Mouse (Mus musculus) midbrain, embryonic 15.5 days (tissue): ENCODE data around the gene Btnl2. TPM values are rescaled to one million over a fixed set of nuclear protein-coding genes. Genes with fewer than 3 reads are reported as not detected.
"Not testable (repeated sequence)": the region's sequence is repeated elsewhere in the genome, so short reads cannot be mapped to it uniquely, and the experiment has no call there.

ENCODE experiments used
- ATAC-seq: fragments of 200-750 bp; cut with Nextera tagmentation; replicated peaks from 2 replicates; pipeline ENCODE4 v1.8.0; 2017; ENCODE audit warnings: moderate TSS enrichment
- H3K27ac ChIP-seq: fragments of 300-500 bp; sonication (generic); 2 replicates; pipeline ENCODE4 v1.5.1; 2015; ENCODE audit warnings: mild to moderate bottlenecking, inconsistent platforms
- H3K27me3 ChIP-seq: fragments of 300-500 bp; sonication (generic); replicated peaks from 2 replicates; pipeline ENCODE4 v1.6.1; 2015; ENCODE audit warnings: inconsistent platforms
- H3K36me3 ChIP-seq: fragments of 300-500 bp; sonication (generic); replicated peaks from 2 replicates; pipeline ENCODE4 v1.6.1; 2015; ENCODE audit warnings: inconsistent platforms
- H3K4me1 ChIP-seq: fragments of 300-500 bp; sonication (generic); 2 replicates; pipeline ENCODE4 v1.6.1; 2015; ENCODE audit warnings: inconsistent platforms
- H3K4me2 ChIP-seq: fragments of 300-500 bp; sonication (generic); 2 replicates; pipeline ENCODE4 v1.6.1; 2015; ENCODE audit warnings: inconsistent platforms, mild to moderate bottlenecking, moderate library complexity
- H3K4me3 ChIP-seq: fragments of 300-500 bp; sonication (generic); 2 replicates; pipeline ENCODE4 v1.5.1; 2015; ENCODE audit warnings: mild to moderate bottlenecking, inconsistent platforms
- H3K9ac ChIP-seq: fragments of 300-500 bp; sonication (generic); 2 replicates; pipeline ENCODE4 v1.6.1; 2015; ENCODE audit warnings: mild to moderate bottlenecking, inconsistent platforms
- H3K9me3 ChIP-seq: fragments of 300-500 bp; sonication (generic); 2 replicates; pipeline ENCODE4 v1.6.1; 2016; ENCODE audit warnings: inconsistent platforms
- WGBS: fragments of 180-500 bp; shearing (Covaris S2); methylation state at CpG from one replicate; pipeline ENCODE4 v1.1.7; 2015; ENCODE audit warnings: mixed read lengths; 5-methylcytosine and 5-hydroxymethylcytosine counted together
- polyA plus RNA-seq: library from polyadenylated mRNA; unstranded; fragments of >200 nt; fragmentation: Nextera tagmentation; extraction: Ambion mirVana; gene quantifications from 2 replicates; pipeline ENCODE4 v1.2.1, GENCODE M21; 2015

Btnl2 gene
- not detected in 2 replicates for polyA plus RNA-seq

GRCm38 (mm10) chr17:34354539-34354938 is at the start of gene Btnl2:
Btnl2 (plus strand) TSS chr17:34354822.
- no peak for ATAC-seq
- no peak within 1 kb of the TSS for H3K9ac ChIP-seq
- no peak within 1 kb of the TSS for H3K4me3 ChIP-seq
- no peaks in the 10 kb centered on the region for H3K9me3 ChIP-seq
- H3K36me3 ChIP-seq: no peaks in the 10 kb centered on the region
- 86% methylated on average over 5 of the region's 5 CpGs for WGBS
- no peaks in the 10 kb centered on the region for H3K4me1 ChIP-seq
- no peaks in the 10 kb centered on the region for H3K27me3 ChIP-seq
- no peak within 1 kb of the TSS for H3K27ac ChIP-seq
- H3K4me2 ChIP-seq: no peak within 1 kb of the TSS

GRCm38 (mm10) chr17:34305380-34306030 is 49.1 kb upstream of the Btnl2 start, which contains the start of gene H2-Eb1:
H2-Eb1 (plus strand) TSS chr17:34305867.
- peaks cover 4% of the 10 kb centered on the region; the same call in 1 of the 2 replicates for H3K4me1 ChIP-seq
- H3K4me2 ChIP-seq: no peak within 1 kb of the TSS
- H3K9ac ChIP-seq: no peak within 1 kb of the TSS
- ATAC-seq: peak; percentile 85
- H3K27me3 ChIP-seq: 0 out of 2 replicates have a peak, but pooled peaks cover 3% of the 10 kb centered on the region
- H3K9me3 ChIP-seq: no peaks in the 10 kb centered on the region
- H3K36me3 ChIP-seq: no peaks in the 10 kb centered on the region
- H3K4me3 ChIP-seq: no peak within 1 kb of the TSS
- no peak within 1 kb of the TSS for H3K27ac ChIP-seq

GRCm38 (mm10) chr17:34306407-34306806 is 48.2 kb upstream of the Btnl2 start:
- Histone ChIP-seq H3K27ac (no peak overlapping the region), H3K9ac (no peak overlapping the region), H3K4me1 (peaks cover 4% of the 10 kb centered on the region; the same call in 1 of the 2 replicates), H3K4me2 (no peak overlapping the region), H3K36me3 (no peaks in the 10 kb centered on the region), H3K27me3 (0 out of 2 replicates have a peak, but pooled peaks cover 3% of the 10 kb centered on the region), H3K4me3 (no peak overlapping the region), H3K9me3 (no peaks in the 10 kb centered on the region)
- no peak for ATAC-seq
- WGBS: 89% methylated on average over 2 of the region's 2 CpGs

DNA sequence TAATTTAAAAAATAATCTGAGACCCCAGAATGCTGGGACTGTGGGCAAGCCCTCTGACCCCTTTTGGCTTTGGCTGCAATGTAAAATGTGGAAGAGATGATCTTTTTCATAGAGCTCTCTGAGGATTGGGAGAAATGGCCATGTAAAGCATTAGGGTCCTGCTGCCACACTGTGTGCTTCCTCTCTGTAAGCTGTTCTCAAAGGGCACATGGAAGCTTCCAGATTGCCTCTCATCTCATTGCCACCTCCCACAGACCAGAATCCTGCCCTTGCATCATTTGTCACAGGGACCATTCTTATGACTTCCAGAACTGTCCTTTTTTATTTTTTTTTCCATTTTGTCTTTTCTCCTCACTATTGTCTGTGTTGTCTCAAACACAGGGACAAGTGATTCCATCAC is 47.4 kb upstream of the Btnl2 start:
- H3K9me3 ChIP-seq: no peaks in the 10 kb centered on the region
- no peak overlapping the region for H3K4me3 ChIP-seq
- no peak for ATAC-seq
- H3K4me1 ChIP-seq: peaks cover 4% of the 10 kb centered on the region; the same call in 1 of the 2 replicates
- no peaks in the 10 kb centered on the region for H3K36me3 ChIP-seq
- 0 out of 2 replicates have a peak, but pooled peaks cover 3% of the 10 kb centered on the region for H3K27me3 ChIP-seq
- H3K27ac ChIP-seq: no peak overlapping the region
- H3K9ac ChIP-seq: no peak overlapping the region
- H3K4me2 ChIP-seq: no peak overlapping the region

DNA sequence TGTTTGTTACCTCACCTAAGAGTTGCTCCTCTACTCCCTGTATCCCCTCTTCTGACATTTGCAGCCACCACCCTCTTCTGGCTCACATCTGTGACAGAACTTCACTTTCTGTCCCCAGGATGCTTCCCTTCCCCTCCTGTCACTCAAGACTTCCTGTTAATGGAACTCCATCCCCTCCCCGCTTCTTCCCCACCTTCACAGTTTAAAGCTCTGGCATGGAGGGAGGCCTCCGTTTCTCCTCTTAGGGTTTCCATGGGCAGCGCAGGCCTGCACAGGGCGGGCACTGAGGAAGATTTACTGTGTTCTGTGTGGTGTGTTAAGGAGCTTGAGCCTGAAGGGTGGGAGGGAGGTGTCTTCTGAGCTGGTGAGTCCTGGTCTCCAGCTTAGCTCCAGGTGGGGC is 46.5 kb upstream of the Btnl2 start:
- peaks cover 4% of the 10 kb centered on the region; the same call in 1 of the 2 replicates for H3K4me1 ChIP-seq
- 88% methylated on average over 4 of the region's 4 CpGs for WGBS
- 0 out of 2 replicates have a peak, but pooled peaks cover 3% of the 10 kb centered on the region for H3K27me3 ChIP-seq
- no peak overlapping the region for H3K4me2 ChIP-seq
- no peak overlapping the region for H3K9ac ChIP-seq
- H3K27ac ChIP-seq: no peak overlapping the region
- no peaks in the 10 kb centered on the region for H3K9me3 ChIP-seq
- H3K4me3 ChIP-seq: no peak overlapping the region
- H3K36me3 ChIP-seq: no peaks in the 10 kb centered on the region
- ATAC-seq: no peak

DNA sequence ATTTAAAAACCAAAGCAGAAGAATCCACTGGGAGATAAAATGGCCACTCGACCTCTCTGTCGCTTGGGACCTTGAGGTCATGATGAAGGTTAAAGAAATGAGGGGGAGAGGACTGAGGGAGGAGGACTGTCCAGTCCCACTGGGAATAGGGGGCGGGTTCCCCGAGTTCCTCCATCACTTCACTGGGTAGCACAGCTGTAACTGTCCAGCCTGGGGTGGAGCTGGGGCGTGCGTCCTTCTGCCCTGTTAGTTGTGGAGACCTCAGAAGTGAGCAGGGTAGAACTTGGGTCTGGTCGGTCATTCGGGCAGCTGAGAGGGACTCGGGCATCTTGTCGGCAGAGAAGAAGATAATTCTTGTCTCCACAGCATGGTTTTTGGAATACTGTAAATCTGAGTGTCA is 45.4 kb upstream of the Btnl2 start:
- Histone ChIP-seq H3K9me3 (no peaks in the 10 kb centered on the region), H3K36me3 (no peaks in the 10 kb centered on the region), H3K4me2 (peak overlapping the region; percentile 59), H3K9ac (peak overlapping the region; percentile 47), H3K27me3 (0 out of 2 replicates have a peak, but pooled peaks cover 3% of the 10 kb centered on the region), H3K4me1 (peaks cover 4% of the 10 kb centered on the region; the same call in 1 of the 2 replicates), H3K27ac (peak overlapping the region; percentile 61), H3K4me3 (peak overlapping the region; percentile 51)
- WGBS: 25% methylated on average over 10 of the region's 10 CpGs
- ATAC-seq: no peak; the same call in 1 of the 2 replicates

GRCm38 (mm10) chr17:34309683-34310385 is 44.8 kb upstream of the Btnl2 start:
- peak overlapping the region; percentile 61 for H3K27ac ChIP-seq
- WGBS: 24% methylated on average over 38 of the region's 38 CpGs
- peak overlapping the region; percentile 51 for H3K4me3 ChIP-seq
- ATAC-seq: peak; percentile 88
- H3K36me3 ChIP-seq: no peaks in the 10 kb centered on the region
- H3K9me3 ChIP-seq: no peaks in the 10 kb centered on the region
- H3K4me1 ChIP-seq: peaks cover 4% of the 10 kb centered on the region; the same call in 1 of the 2 replicates
- H3K27me3 ChIP-seq: 0 out of 2 replicates have a peak, but pooled peaks cover 3% of the 10 kb centered on the region
- peak overlapping the region; percentile 59 for H3K4me2 ChIP-seq
- H3K9ac ChIP-seq: peak overlapping the region; percentile 47

DNA sequence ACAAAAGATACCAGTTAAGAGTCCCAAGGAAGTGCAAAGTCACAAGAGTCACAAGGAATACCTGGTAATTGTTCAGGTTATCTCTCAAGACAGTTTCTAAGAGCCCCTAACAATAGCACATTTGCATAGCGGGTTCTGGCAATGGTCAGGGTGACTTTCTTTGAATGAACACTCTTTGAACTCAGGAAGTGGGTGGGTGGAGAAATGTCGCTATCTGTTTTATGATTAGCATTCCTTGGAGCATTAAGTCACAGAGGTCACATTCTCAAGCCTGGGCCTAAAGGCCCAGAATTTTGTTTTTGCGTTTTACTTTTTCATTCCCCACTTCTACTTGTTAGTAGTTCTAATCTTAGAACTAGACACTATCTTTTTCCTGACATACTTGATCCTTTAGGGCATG is 44.1 kb upstream of the Btnl2 start:
- H3K36me3 ChIP-seq: not testable (repeated sequence)
- whole genome bisulfite sequencing: 96% methylated on average over 3 of the region's 3 CpGs

DNA sequence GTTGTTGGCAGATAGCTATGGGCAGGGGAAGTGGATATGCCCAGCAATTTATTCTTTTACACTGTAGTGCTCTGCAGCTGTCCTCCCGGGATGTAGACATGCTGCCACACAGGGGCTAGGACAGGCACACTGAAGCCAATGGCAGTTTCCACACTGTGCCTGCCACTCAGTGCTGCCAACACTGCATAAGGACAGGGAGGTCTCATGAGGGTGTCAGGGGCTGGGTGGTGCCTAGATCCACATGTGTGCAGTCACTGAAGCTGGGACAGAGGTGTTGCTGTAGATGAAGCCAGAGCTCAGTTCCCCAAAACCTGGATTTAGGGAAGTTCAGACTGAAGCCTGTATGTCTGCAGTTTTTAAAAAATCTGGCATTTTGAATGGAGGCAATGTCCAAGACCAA is 42.4 kb upstream of the Btnl2 start:
- 91% methylated on average over 1 of the region's 1 CpGs for WGBS
- H3K4me1 ChIP-seq: peaks cover 4% of the 10 kb centered on the region; the same call in 1 of the 2 replicates
- H3K9me3 ChIP-seq: no peaks in the 10 kb centered on the region
- H3K4me2 ChIP-seq: no peak overlapping the region
- H3K27me3 ChIP-seq: 0 out of 2 replicates have a peak, but pooled peaks cover 3% of the 10 kb centered on the region
- ATAC-seq: no peak
- no peak overlapping the region for H3K9ac ChIP-seq
- no peak overlapping the region for H3K4me3 ChIP-seq
- H3K27ac ChIP-seq: no peak overlapping the region
- no peaks in the 10 kb centered on the region for H3K36me3 ChIP-seq

More for the DNA sequence above, 44.1 kb upstream of the Btnl2 start:
- not testable (repeated sequence) for H3K4me2 ChIP-seq, H3K9me3 ChIP-seq, H3K9ac ChIP-seq, ATAC-seq, H3K27me3 ChIP-seq, H3K4me1 ChIP-seq, H3K27ac ChIP-seq, H3K4me3 ChIP-seq

GRCm38 (mm10) chr17:34313393-34313792 is 41.2 kb upstream of the Btnl2 start:
- Histone ChIP-seq H3K27me3 (no peaks in the 10 kb centered on the region), H3K9ac (no peak overlapping the region), H3K36me3 (no peaks in the 10 kb centered on the region), H3K27ac (no peak overlapping the region), H3K4me3 (no peak overlapping the region), H3K4me2 (no peak overlapping the region), H3K9me3 (no peaks in the 10 kb centered on the region), H3K4me1 (peaks cover 4% of the 10 kb centered on the region; the same call in 1 of the 2 replicates)
- WGBS: 35% methylated on average over 3 of the region's 3 CpGs
- ATAC-seq: peak; percentile 57; the same call in 1 of the 2 replicates

DNA sequence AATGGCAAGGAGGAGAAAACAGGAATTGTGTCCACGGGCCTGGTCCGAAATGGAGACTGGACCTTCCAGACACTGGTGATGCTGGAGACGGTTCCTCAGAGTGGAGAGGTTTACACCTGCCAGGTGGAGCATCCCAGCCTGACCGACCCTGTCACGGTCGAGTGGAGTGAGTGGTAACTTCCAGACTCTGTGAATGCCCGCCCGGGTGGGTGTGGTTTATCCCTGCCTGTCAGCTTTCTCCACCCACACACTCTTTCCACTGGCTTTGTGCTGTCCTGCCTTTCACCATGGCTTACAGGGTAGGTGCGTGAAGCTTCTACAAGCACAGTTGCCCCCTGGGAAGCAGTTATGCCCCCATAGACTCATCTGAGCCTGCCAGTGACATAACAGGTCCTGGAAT is 40.3 kb upstream of the Btnl2 start:
- Histone ChIP-seq H3K4me1 (peaks cover 1% of the 10 kb centered on the region; the same call in 1 of the 2 replicates), H3K27me3 (no peaks in the 10 kb centered on the region), H3K9ac (no peak overlapping the region), H3K27ac (no peak overlapping the region), H3K4me2 (no peak overlapping the region), H3K36me3 (no peaks in the 10 kb centered on the region), H3K4me3 (no peak overlapping the region), H3K9me3 (no peaks in the 10 kb centered on the region)
- WGBS: 71% methylated on average over 9 of the region's 9 CpGs
- no peak for ATAC-seq

- WGBS: 73% methylated on average over 1 of the region's 1 CpGs
- Histone ChIP-seq H3K36me3 (no peaks in the 10 kb centered on the region), H3K9ac (no peak overlapping the region), H3K27me3 (no peaks in the 10 kb centered on the region), H3K9me3 (no peaks in the 10 kb centered on the region), H3K4me1 (no peaks in the 10 kb centered on the region), H3K27ac (no peak overlapping the region), H3K4me2 (no peak overlapping the region), H3K4me3 (no peak overlapping the region)
- ATAC-seq: no peak
These were observed 39.1 kb upstream of the Btnl2 start for GRCm38 (mm10) chr17:34315512-34315911.
